Mouse (Mus musculus) embryonic facial prominence, embryonic 13.5 days (tissue): Measurements from ENCODE around the gene Tmem189. TPM values are rescaled to one million over a fixed set of nuclear protein-coding genes. Genes with fewer than 3 reads are reported as not detected.

ENCODE experiments used
- ATAC-seq: fragments of 200-750 bp; cut with Nextera tagmentation; 2 replicates; pipeline ENCODE4 v1.8.0; 2017; ENCODE audit warnings: low read depth; ENCODE audit not compliant: insufficient number of reproducible peaks, insufficient read depth, low FRiP score, low TSS enrichment
- H3K27ac ChIP-seq: fragments of 300-500 bp; sonication (generic); 2 replicates; pipeline ENCODE4 v1.5.1; 2015; ENCODE audit warnings: moderate library complexity, mild to moderate bottlenecking, inconsistent platforms
- H3K27me3 ChIP-seq: fragments of 300-500 bp; sonication (generic); 2 replicates; pipeline ENCODE4 v1.6.1; 2015; ENCODE audit warnings: mild to moderate bottlenecking, inconsistent platforms
- H3K36me3 ChIP-seq: fragments of 300-500 bp; sonication (generic); 2 replicates; pipeline ENCODE4 v1.6.1; 2015; ENCODE audit warnings: mild to moderate bottlenecking, inconsistent platforms
- H3K4me1 ChIP-seq: fragments of 300-500 bp; sonication (generic); 2 replicates; pipeline ENCODE4 v1.6.1; 2015; ENCODE audit warnings: inconsistent platforms
- H3K4me2 ChIP-seq: fragments of 300-500 bp; sonication (generic); 2 replicates; pipeline ENCODE4 v1.6.1; 2015; ENCODE audit warnings: moderate library complexity, mild to moderate bottlenecking, inconsistent platforms
- H3K4me3 ChIP-seq: fragments of 300-500 bp; sonication (generic); 2 replicates; pipeline ENCODE4 v1.5.1; 2015; ENCODE audit warnings: mild to moderate bottlenecking, inconsistent platforms
- H3K9ac ChIP-seq: fragments of 300-500 bp; sonication (generic); 2 replicates; pipeline ENCODE4 v1.6.1; 2015; ENCODE audit warnings: mild to moderate bottlenecking, inconsistent platforms
- H3K9me3 ChIP-seq: fragments of 300-500 bp; sonication (generic); 2 replicates; pipeline ENCODE4 v1.6.1; 2016; ENCODE audit warnings: inconsistent platforms
- WGBS: fragments of 180-500 bp; shearing (Covaris S2); methylation state at CpG from one replicate; pipeline ENCODE4 v1.1.7; 2015; ENCODE audit warnings: mixed read lengths; 5-methylcytosine and 5-hydroxymethylcytosine counted together
- polyA plus RNA-seq: library from polyadenylated mRNA; unstranded; fragments of >200 nt; fragmentation: Nextera tagmentation; extraction: Ambion mirVana; gene quantifications from 2 replicates; pipeline ENCODE4 v1.2.1, GENCODE M21; 2015

Gene Tmem189
- polyA plus RNA-seq, 1 experiment from 2014 or later, result 39.3 TPM

DNA sequence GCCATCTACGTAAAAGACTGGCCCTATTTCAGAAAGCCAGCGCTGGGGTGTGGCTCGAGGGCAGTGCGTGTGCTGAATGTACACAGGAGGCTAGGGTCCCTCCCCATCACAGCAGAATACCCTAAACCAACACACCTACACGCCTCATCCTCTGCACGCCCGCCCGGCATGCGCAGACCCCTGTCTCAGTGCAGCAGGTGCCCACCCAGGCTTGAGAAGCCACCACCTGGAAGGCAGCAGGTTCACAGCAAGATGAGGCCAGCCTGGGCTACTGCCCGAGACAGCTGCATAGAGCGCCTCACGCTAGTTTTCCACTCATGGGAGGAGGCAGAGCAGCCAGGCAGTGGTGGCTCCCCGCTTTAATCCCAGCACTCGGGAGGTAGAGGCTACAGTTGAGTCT, 77.5 kb downstream of the Tmem189 start:
- H3K4me1 ChIP-seq, result no peaks in the 10 kb centered on the region
- 93% methylated on average over 14 of the region's 14 CpGs for WGBS
- H3K36me3 ChIP-seq, result peaks cover 80% of the 10 kb centered on the region
- no peaks in the 10 kb centered on the region for H3K27me3 ChIP-seq
- H3K9me3 ChIP-seq, result 0 out of 2 replicates have a peak, but pooled peaks cover 3% of the 10 kb centered on the region
- H3K4me2 ChIP-seq, result no peak overlapping the region
- no peak overlapping the region for H3K9ac ChIP-seq
- no peak overlapping the region for H3K27ac ChIP-seq
- H3K4me3 ChIP-seq, result no peak overlapping the region
- no peak for ATAC-seq

DNA sequence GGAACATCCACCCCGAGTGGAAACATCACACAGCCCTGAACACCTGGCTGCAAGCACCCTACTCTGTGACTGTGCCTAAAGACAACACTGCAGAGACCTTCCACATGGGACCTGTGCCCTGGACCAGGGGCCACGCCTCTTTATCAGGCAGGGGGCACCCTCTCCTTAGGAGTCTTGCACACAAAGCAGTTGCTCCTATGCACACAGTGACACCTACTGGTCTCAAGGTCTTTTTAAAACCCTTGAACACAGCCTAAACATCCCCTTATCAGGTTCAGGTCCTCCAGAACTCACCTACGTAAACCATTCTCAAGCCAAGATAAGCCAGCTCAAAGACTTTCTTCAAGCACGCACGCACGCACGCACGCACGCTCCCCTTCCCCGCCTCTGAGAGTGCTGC, 78.3 kb downstream of the Tmem189 start:
- no peaks in the 10 kb centered on the region for H3K4me1 ChIP-seq
- H3K36me3 ChIP-seq, result peaks cover 77% of the 10 kb centered on the region
- no peak overlapping the region for H3K9ac ChIP-seq
- 0 out of 2 replicates have a peak, but pooled peaks cover 3% of the 10 kb centered on the region for H3K9me3 ChIP-seq
- no peak overlapping the region for H3K4me3 ChIP-seq
- no peak overlapping the region for H3K4me2 ChIP-seq
- H3K27me3 ChIP-seq, result no peaks in the 10 kb centered on the region
- 88% methylated on average over 10 of the region's 10 CpGs for WGBS
- no peak for ATAC-seq
- H3K27ac ChIP-seq, result no peak overlapping the region

DNA sequence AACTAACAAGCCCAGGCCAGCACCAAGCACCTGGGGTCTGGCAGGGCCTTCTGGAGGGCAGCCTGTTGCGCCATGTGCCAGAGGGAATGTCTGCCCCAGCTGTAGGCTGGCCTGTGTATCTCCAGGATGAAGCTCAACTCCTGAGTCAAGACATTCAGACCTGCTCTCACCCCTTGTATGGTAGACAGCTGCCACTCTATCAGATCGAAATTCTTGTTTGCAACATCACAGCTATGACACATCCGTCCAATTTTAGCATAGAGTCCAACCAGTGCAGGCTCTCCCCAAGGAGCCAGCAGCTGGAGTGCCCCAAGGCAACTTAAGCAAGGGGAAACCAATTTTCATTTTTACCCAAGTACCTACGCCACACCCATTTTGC, 82.9 kb downstream of the Tmem189 start:
- H3K9me3 ChIP-seq, result no peaks in the 10 kb centered on the region
- no peaks in the 10 kb centered on the region for H3K27me3 ChIP-seq
- H3K4me2 ChIP-seq, result no peak overlapping the region
- 79% methylated on average over 4 of the region's 4 CpGs for WGBS
- peaks cover 19% of the 10 kb centered on the region for H3K4me1 ChIP-seq
- no peak overlapping the region for H3K9ac ChIP-seq
- no peak for ATAC-seq
- peaks cover 32% of the 10 kb centered on the region for H3K36me3 ChIP-seq
- H3K4me3 ChIP-seq, result no peak overlapping the region
- H3K27ac ChIP-seq, result no peak overlapping the region

DNA sequence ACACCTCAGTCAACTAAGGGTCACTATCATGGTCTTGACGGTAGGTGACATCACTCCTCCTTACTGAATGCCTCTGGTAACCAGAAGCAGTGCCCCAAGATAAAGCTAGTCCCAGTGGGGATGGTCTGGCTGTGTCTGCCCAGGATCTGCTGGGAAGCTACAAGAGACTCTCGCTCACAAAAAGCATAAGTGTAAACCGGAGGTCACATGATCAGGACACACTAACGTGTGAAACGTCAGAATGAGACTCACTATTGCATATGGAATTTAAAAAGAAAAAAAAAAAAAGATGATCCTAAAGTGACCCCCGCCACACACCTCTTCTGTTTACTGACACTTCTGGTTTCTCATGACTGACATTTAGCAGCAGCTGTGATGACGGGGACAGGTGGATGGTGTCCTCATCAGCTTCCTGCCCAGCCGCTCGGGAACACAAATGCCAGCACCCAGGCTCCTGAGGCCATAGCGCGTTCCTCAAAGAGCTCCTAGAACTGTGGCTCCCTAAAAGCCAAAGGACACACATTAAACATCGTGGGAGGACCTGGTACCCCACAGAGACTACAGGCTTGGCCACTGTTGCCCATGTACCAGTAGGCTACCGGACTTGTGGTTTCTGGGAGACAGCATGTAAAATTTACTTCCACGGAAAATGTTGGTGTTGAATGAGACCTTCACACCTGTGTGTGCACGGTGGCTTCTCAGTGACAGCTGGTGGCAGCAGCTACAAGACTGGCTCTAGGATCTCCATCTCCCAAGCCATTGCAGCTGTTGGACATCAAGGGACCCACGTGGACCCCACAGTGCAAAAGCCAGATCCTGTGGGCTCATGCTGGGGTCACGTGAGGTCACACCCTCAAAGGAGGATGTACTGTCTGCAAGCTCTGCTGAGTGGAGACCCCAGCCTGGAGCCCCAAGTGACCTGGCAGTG, 83.5 kb downstream of the Tmem189 start:
- Histone ChIP-seq H3K4me2 (no peak overlapping the region), H3K9me3 (no peaks in the 10 kb centered on the region), H3K4me3 (no peak overlapping the region), H3K9ac (no peak overlapping the region), H3K27me3 (no peaks in the 10 kb centered on the region), H3K36me3 (peaks cover 29% of the 10 kb centered on the region), H3K27ac (no peak overlapping the region), H3K4me1 (peaks cover 23% of the 10 kb centered on the region)
- no peak for ATAC-seq
- 71% methylated on average over 17 of the region's 17 CpGs for WGBS

DNA sequence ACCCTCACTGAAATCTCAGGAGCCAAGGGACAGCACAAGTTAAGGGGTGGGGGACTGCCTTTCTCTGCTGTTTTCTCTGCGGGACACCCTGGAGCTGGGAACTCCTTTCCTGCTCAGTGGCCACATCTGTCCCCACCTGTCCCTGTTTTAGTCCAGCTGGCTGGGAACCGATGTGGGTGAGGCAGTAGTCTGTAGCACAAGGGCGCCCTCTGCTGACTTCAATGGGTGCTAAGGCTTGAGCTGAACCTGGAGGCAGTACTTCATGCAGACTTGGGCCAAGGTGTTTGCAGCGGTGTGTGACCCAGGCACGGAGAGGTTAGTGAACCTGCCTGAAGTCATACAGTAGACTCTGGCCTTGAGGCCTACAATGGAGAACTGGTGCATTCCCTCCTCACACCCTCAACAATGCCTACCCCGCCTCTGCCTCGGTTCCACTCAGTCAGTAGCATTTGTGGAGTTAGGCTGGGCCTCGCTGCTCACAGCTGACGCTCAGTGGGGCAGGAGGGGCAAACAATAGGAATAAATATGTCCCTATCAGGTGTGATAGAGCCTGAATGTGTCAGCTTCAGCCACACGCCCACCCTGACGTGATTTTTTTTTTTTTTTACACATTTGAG, 84.3 kb downstream of the Tmem189 start:
- Histone ChIP-seq H3K9ac (no peak overlapping the region), H3K27ac (no peak overlapping the region), H3K4me1 (peaks cover 31% of the 10 kb centered on the region), H3K4me2 (no peak overlapping the region), H3K9me3 (no peaks in the 10 kb centered on the region), H3K4me3 (no peak overlapping the region), H3K36me3 (peaks cover 23% of the 10 kb centered on the region), H3K27me3 (no peaks in the 10 kb centered on the region)
- WGBS, result 29% methylated on average over 11 of the region's 11 CpGs
- ATAC-seq, result peak; percentile 54; the same call in 1 of the 2 replicates

DNA sequence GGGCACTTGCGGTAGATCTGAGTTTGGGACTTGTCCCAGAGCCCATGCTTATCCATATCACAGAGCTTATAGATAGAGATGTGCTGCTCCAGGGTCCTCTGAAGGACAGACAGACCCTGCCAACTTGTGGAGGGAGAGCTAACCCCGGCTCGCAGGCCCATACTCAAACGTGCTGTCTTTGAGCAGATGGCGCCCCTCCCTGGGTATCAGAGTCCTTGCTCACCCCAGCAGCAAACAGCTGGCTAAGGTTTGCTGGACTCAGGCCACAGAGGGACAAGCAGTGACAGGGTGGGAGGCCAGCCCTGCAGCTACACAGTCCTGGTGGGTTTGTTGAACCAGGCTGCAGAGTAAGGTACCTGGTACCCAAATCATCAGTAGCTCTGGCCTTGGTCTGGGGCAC, 86.6 kb downstream of the Tmem189 start:
- 28% methylated on average over 5 of the region's 5 CpGs for WGBS

DNA sequence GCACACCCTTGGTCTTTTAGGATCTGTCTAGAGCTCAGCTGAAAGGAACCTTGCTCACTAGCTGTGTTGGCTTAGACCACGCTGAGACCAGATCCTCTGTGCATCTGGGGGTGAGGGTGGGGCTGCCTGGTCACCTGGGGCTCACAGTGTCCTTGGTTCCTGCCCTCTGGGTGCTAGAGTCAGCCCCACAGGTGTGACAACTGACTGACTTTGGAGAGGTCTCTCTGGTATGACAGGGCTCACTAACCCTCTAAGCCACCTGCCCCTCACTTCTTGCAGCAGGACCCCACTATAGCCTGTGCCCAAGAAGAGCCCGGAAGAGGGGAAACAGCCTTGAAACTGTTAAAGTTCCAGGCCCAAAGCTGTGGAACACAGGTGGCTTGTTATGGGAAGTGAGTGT, 87.3 kb downstream of the Tmem189 start:
- peaks cover 8% of the 10 kb centered on the region for H3K36me3 ChIP-seq
- WGBS, result 72% methylated on average over 2 of the region's 2 CpGs
- no peaks in the 10 kb centered on the region for H3K9me3 ChIP-seq
- no peak overlapping the region for H3K4me3 ChIP-seq
- H3K27me3 ChIP-seq, result no peaks in the 10 kb centered on the region
- peaks cover 59% of the 10 kb centered on the region for H3K4me1 ChIP-seq
- H3K9ac ChIP-seq, result no peak overlapping the region; the same call in 1 of the 2 replicates
- no peak overlapping the region for H3K4me2 ChIP-seq
- 0 out of 2 replicates have a peak overlapping the region, but pooled peaks have one; percentile 28 for H3K27ac ChIP-seq
- no peak for ATAC-seq

More for the DNA sequence above, 86.6 kb downstream of the Tmem189 start:
- H3K9ac ChIP-seq, result 0 out of 2 replicates have a peak overlapping the region, but pooled peaks have one; percentile 27
- no peaks in the 10 kb centered on the region for H3K9me3 ChIP-seq
- H3K27ac ChIP-seq, result no peak overlapping the region; the same call in 1 of the 2 replicates
- no peak overlapping the region for H3K4me3 ChIP-seq
- no peak overlapping the region for H3K4me2 ChIP-seq
- H3K27me3 ChIP-seq, result no peaks in the 10 kb centered on the region
- peaks cover 10% of the 10 kb centered on the region for H3K36me3 ChIP-seq
- peaks cover 52% of the 10 kb centered on the region for H3K4me1 ChIP-seq
- no peak for ATAC-seq

DNA sequence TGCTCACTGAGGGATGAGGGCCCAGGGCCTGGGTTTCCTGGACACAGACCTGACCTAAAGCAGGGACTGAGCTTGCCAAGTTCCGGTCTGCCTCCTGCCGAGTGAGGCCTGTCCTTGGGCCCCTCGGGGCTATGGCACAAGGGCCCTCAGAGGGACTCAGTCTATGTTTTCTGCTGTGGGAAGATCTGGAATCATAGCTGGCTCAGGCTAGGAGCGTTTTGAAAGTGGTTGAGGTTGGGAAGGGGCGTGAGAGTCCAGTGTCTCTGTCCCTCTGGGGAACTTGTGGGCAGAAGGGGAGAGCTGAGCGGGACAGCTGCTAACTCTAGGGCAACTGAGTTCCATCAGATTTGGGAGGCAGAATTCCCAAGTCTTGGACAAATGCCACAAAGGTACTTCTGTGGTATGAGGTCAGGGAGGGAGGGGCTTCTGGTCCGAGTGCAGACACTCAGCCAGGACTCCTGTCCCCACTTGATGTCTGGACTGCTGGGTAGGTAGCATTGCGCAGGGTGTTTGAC, 89.1 kb downstream of the Tmem189 start:
- Histone ChIP-seq H3K9me3 (no peaks in the 10 kb centered on the region), H3K4me3 (no peak overlapping the region), H3K27ac (0 out of 2 replicates have a peak overlapping the region, but pooled peaks have one; percentile 2), H3K9ac (no peak overlapping the region), H3K27me3 (no peaks in the 10 kb centered on the region), H3K4me2 (no peak overlapping the region), H3K4me1 (peaks cover 76% of the 10 kb centered on the region), H3K36me3 (no peaks in the 10 kb centered on the region)
- no peak for ATAC-seq
- 67% methylated on average over 8 of the region's 8 CpGs for WGBS

DNA sequence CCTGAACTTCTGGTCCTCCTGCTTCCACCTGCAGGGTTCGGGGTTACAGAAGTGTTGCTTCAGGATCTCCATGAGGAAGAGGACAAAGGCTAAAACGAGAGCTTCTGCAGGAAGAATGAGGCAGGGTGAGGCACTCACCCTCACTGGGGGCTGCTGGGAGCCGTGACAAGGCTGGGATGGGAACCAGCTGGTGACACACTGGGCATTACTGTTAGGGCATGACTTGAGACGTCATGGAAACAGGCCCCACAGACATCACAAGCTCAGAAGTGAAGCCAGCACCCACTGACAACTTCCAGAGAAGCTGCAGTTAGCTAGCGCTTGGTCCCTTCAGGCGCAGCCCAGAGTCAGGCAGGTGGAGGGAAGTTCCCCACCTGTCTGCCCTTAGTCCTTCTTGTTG, 89.7 kb downstream of the Tmem189 start:
- no peaks in the 10 kb centered on the region for H3K36me3 ChIP-seq
- H3K27me3 ChIP-seq, result no peaks in the 10 kb centered on the region
- no peak overlapping the region for H3K27ac ChIP-seq
- 0 out of 2 replicates have a peak overlapping the region, but pooled peaks have one; percentile 32 for H3K9ac ChIP-seq
- no peak for ATAC-seq
- WGBS, result 63% methylated on average over 6 of the region's 6 CpGs
- H3K4me1 ChIP-seq, result peaks cover 79% of the 10 kb centered on the region
- H3K9me3 ChIP-seq, result no peaks in the 10 kb centered on the region
- no peak overlapping the region for H3K4me3 ChIP-seq
- H3K4me2 ChIP-seq, result no peak overlapping the region

DNA sequence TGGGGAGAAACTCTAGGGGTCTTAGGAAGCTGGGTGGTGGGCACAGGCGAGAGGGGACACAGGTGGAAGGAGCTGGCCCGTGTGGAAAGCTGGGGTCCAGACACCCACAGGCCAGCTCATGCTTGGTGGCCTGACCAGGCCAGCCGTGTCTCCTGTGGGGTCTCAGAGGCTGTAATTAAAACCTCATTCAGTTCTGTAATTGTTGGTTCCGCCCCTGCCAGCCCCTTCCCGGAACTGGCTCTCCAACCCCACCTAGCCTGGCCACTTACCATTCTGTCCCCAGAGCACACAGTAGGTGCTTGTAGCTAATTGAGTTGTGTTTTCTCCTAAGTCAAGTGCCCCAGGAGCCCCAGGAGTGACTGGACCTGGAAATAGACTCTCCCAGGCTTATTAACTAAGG, 90.4 kb downstream of the Tmem189 start:
- Histone ChIP-seq H3K9ac (no peak overlapping the region), H3K27ac (peak overlapping the region; percentile 99), H3K36me3 (no peaks in the 10 kb centered on the region), H3K27me3 (no peaks in the 10 kb centered on the region), H3K4me3 (no peak overlapping the region), H3K4me2 (no peak overlapping the region), H3K4me1 (peaks cover 82% of the 10 kb centered on the region), H3K9me3 (no peaks in the 10 kb centered on the region)
- WGBS, result 39% methylated on average over 5 of the region's 5 CpGs
- ATAC-seq, result no peak

DNA sequence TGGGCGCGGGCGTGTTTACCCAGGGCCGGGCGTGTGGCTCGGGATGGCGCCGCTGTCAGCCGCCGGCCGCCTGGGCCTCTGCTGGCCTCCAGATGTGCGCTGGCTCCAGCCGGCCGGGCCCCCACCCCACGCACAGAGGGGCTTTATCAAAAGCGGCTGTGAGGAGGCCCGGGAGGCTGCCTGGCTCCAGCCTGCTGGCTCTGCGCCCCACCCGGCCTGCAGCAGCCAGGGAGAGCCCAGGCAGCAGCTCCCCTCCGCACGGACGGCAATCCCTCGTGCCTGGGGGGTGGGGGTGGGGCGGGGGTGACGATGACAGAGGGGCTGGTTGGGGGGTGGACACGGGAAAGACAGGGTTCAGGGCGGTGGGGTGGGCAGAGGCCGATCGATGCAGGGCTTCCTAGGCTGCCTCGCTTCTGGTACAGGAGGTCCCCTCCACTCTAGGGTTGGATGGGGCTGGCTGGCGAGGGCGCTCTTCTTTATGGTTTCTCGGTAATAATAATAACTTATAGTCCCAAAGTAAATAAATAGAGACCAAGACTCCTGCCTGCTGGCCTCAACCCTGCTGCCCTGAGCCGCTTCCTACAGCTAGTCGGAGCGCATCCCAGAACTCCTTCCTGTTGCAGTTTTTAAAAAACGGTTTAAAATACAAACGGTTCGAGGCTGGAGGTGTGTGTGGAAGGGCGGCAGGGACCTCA, 92.0 kb downstream of the Tmem189 start:
- ATAC-seq, result peak; percentile 85
- Histone ChIP-seq H3K4me3 (peak overlapping the region; percentile 27), H3K27ac (peak overlapping the region; percentile 99), H3K4me2 (peak overlapping the region; percentile 54), H3K4me1 (peaks cover 89% of the 10 kb centered on the region), H3K9ac (peak overlapping the region; percentile 61), H3K36me3 (no peaks in the 10 kb centered on the region), H3K27me3 (no peaks in the 10 kb centered on the region), H3K9me3 (no peaks in the 10 kb centered on the region)
- 16% methylated on average over 40 of the region's 40 CpGs for WGBS
